Mouse (Mus musculus): Measurements from ENCODE around the gene Muc3.

GRCm38 (mm10) chr5:137123516-137123915, 25.6 kb downstream of the Muc3 start:
- TF ChIP-seq CTCF (IDR thresholded peaks at IDR 0.05; ENCODE audit: control insufficient read depth, insufficient read depth, insufficient read length) (no peak), USF1 (IDR thresholded peaks at IDR 0.05; ENCODE audit: low read depth) (no peak), MYOG (IDR thresholded peaks at IDR 0.05; ENCODE audit: control insufficient read depth, extremely low read depth, insufficient read length) (no peak), MYOD1 (IDR thresholded peaks at IDR 0.05; ENCODE audit: control insufficient read depth, insufficient read length, low read depth) (no peak), MAX (IDR thresholded peaks at IDR 0.05) (no peak), FOSL1 (IDR thresholded peaks at IDR 0.05; ENCODE audit: insufficient read depth, low read length, poor library complexity, severe bottlenecking) (no peak), CEBPB (IDR thresholded peaks at IDR 0.05; ENCODE audit: low read depth) (no peak)
